Mouse (Mus musculus): ENCODE results near the gene Adam20.
"Not testable (repeated sequence)": the region's sequence is repeated elsewhere in the genome, so short reads cannot be mapped to it uniquely, and the experiment has no call there.

The Adam20 gene

GRCm38 (mm10) chr8:40792973-40793372, at the start of gene Adam20:
Adam20 (plus strand) TSS chr8:40793273.
- not testable (repeated sequence) for DNase-seq (ENCODE audit: low read depth in 1 of 2, low spot score in 2 of 2)

GRCm38 (mm10) chr8:40751908-40752307, 41.2 kb upstream of the Adam20 start, which contains the start of gene Adam25:
Adam25 (plus strand) TSS chr8:40752208.
- DNase-seq (ENCODE audit: low read depth in 1 of 2, low spot score in 2 of 2) = not testable (repeated sequence)

GRCm38 (mm10) chr8:40783320-40783719, 9.8 kb upstream of the Adam20 start:
- DNase-seq (ENCODE audit: low read depth in 1 of 2, low spot score in 2 of 2) = no peak

- no peak for DNase-seq (ENCODE audit: low read depth in 1 of 2, low spot score in 2 of 2)
Measured at GRCm38 (mm10) chr8:40803379-40804079, 10.5 kb downstream of the Adam20 start.
